Mouse (Mus musculus): ENCODE results near the gene Gtf2a1l. TPM values are rescaled to one million over a fixed set of nuclear protein-coding genes. Genes with fewer than 3 reads are reported as not detected.

Gene Gtf2a1l
- polyA plus RNA-seq, 1 experiment from 2014 or later = 0.53 TPM

GRCm38 (mm10) chr17:88652702-88653374 is 15.6 kb upstream of the Gtf2a1l start:
- WGBS = 20% methylated on average over 21 of the region's 21 CpGs
- H3K27me3 ChIP-seq = no peaks in the 10 kb centered on the region
- ATAC-seq (ENCODE audit: insufficient number of reproducible peaks, low FRiP score, low TSS enrichment, low read depth) = no peak
- 0 out of 2 replicates have a peak, but pooled peaks cover 5% of the 10 kb centered on the region for H3K4me1 ChIP-seq
- no peak overlapping the region for H3K9ac ChIP-seq
- H3K36me3 ChIP-seq = peaks cover 11% of the 10 kb centered on the region
- H3K27ac ChIP-seq (replicated peaks) = no peak overlapping the region
- no peak overlapping the region for H3K4me3 ChIP-seq (replicated peaks)
- H3K9me3 ChIP-seq (replicated peaks) = no peaks in the 10 kb centered on the region
- H3K4me2 ChIP-seq (replicated peaks) = no peak overlapping the region

GRCm38 (mm10) chr17:88653375-88653769 is 15.1 kb upstream of the Gtf2a1l start:
- WGBS = 85% methylated on average over 4 of the region's 4 CpGs
- no peak for ATAC-seq (ENCODE audit: insufficient number of reproducible peaks, low FRiP score, low TSS enrichment, low read depth)
- Histone ChIP-seq H3K4me1 (0 out of 2 replicates have a peak, but pooled peaks cover 5% of the 10 kb centered on the region), H3K27ac (replicated peaks) (no peak overlapping the region), H3K4me3 (replicated peaks) (no peak overlapping the region), H3K9ac (no peak overlapping the region), H3K27me3 (no peaks in the 10 kb centered on the region), H3K9me3 (replicated peaks) (no peaks in the 10 kb centered on the region), H3K4me2 (replicated peaks) (no peak overlapping the region), H3K36me3 (peaks cover 5% of the 10 kb centered on the region)

GRCm38 (mm10) chr17:88658510-88658909 is 9.9 kb upstream of the Gtf2a1l start:
- Histone ChIP-seq H3K4me3 (replicated peaks) (no peak overlapping the region), H3K27me3 (no peaks in the 10 kb centered on the region), H3K9me3 (replicated peaks) (no peaks in the 10 kb centered on the region), H3K4me2 (replicated peaks) (no peak overlapping the region), H3K4me1 (no peaks in the 10 kb centered on the region), H3K9ac (no peak overlapping the region), H3K27ac (replicated peaks) (no peak overlapping the region), H3K36me3 (no peaks in the 10 kb centered on the region)
- 84% methylated on average over 6 of the region's 6 CpGs for WGBS
- no peak for ATAC-seq (ENCODE audit: insufficient number of reproducible peaks, low FRiP score, low TSS enrichment, low read depth)

- no peak overlapping the region for H3K9ac ChIP-seq
- H3K27me3 ChIP-seq = no peaks in the 10 kb centered on the region
- 56% methylated on average over 2 of the region's 2 CpGs for WGBS
- H3K27ac ChIP-seq (replicated peaks) = no peak overlapping the region
- no peak overlapping the region for H3K4me3 ChIP-seq (replicated peaks)
- no peak overlapping the region for H3K4me2 ChIP-seq (replicated peaks)
- no peaks in the 10 kb centered on the region for H3K36me3 ChIP-seq
- 0 out of 2 replicates have a peak, but pooled peaks cover 6% of the 10 kb centered on the region for H3K4me1 ChIP-seq
- ATAC-seq (ENCODE audit: insufficient number of reproducible peaks, low FRiP score, low TSS enrichment, low read depth) = no peak
- no peaks in the 10 kb centered on the region for H3K9me3 ChIP-seq (replicated peaks)
Measured at GRCm38 (mm10) chr17:88666076-88666475, 2.4 kb upstream of the Gtf2a1l start.

- Histone ChIP-seq H3K36me3 (no peaks in the 10 kb centered on the region), H3K9ac (no peak overlapping the region), H3K27ac (replicated peaks) (no peak overlapping the region), H3K9me3 (replicated peaks) (no peaks in the 10 kb centered on the region), H3K4me1 (0 out of 2 replicates have a peak, but pooled peaks cover 6% of the 10 kb centered on the region), H3K4me3 (replicated peaks) (no peak overlapping the region), H3K4me2 (replicated peaks) (no peak overlapping the region), H3K27me3 (no peaks in the 10 kb centered on the region)
- ATAC-seq (ENCODE audit: insufficient number of reproducible peaks, low FRiP score, low TSS enrichment, low read depth) = no peak
- 29% methylated on average over 2 of the region's 2 CpGs for WGBS
Measured at GRCm38 (mm10) chr17:88669921-88670320, 1.5 kb downstream of the Gtf2a1l start.

GRCm38 (mm10) chr17:88670800-88671199 is 2.3 kb downstream of the Gtf2a1l start:
- no peak for ATAC-seq (ENCODE audit: insufficient number of reproducible peaks, low FRiP score, low TSS enrichment, low read depth)
- H3K9me3 ChIP-seq (replicated peaks) = no peaks in the 10 kb centered on the region

GRCm38 (mm10) chr17:88675310-88676309 is 7.2 kb downstream of the Gtf2a1l start:
- Histone ChIP-seq H3K9ac (no peak overlapping the region), H3K4me2 (replicated peaks) (no peak overlapping the region), H3K27me3 (no peaks in the 10 kb centered on the region), H3K36me3 (no peaks in the 10 kb centered on the region), H3K9me3 (replicated peaks) (no peaks in the 10 kb centered on the region), H3K4me3 (replicated peaks) (no peak overlapping the region), H3K4me1 (no peaks in the 10 kb centered on the region), H3K27ac (replicated peaks) (no peak overlapping the region)
- 91% methylated on average over 23 of the region's 23 CpGs for WGBS
- no peak for ATAC-seq (ENCODE audit: insufficient number of reproducible peaks, low FRiP score, low TSS enrichment, low read depth)

More at GRCm38 (mm10) chr17:88670800-88671199, 2.3 kb downstream of the Gtf2a1l start:
- 0 out of 2 replicates have a peak, but pooled peaks cover 6% of the 10 kb centered on the region for H3K4me1 ChIP-seq
- no peaks in the 10 kb centered on the region for H3K36me3 ChIP-seq
- no peak overlapping the region for H3K4me2 ChIP-seq (replicated peaks)
- H3K9ac ChIP-seq = no peak overlapping the region
- no peak overlapping the region for H3K4me3 ChIP-seq (replicated peaks)
- H3K27ac ChIP-seq (replicated peaks) = no peak overlapping the region
- WGBS = 22% methylated on average over 4 of the region's 4 CpGs
- H3K27me3 ChIP-seq = no peaks in the 10 kb centered on the region

GRCm38 (mm10) chr17:88688226-88688625 is 19.8 kb downstream of the Gtf2a1l start:
- Histone ChIP-seq H3K9me3 (replicated peaks) (no peaks in the 10 kb centered on the region), H3K36me3 (no peaks in the 10 kb centered on the region), H3K27me3 (no peaks in the 10 kb centered on the region), H3K9ac (no peak overlapping the region), H3K4me3 (replicated peaks) (no peak overlapping the region), H3K4me1 (no peaks in the 10 kb centered on the region), H3K4me2 (replicated peaks) (no peak overlapping the region), H3K27ac (replicated peaks) (no peak overlapping the region)
- ATAC-seq (ENCODE audit: insufficient number of reproducible peaks, low FRiP score, low TSS enrichment, low read depth) = no peak
- 50% methylated on average over 11 of the region's 11 CpGs for WGBS

- H3K9ac ChIP-seq = no peak overlapping the region
- H3K36me3 ChIP-seq = no peaks in the 10 kb centered on the region
- H3K27me3 ChIP-seq = no peaks in the 10 kb centered on the region
- no peaks in the 10 kb centered on the region for H3K9me3 ChIP-seq (replicated peaks)
- H3K4me1 ChIP-seq = peaks cover 11% of the 10 kb centered on the region; the same call in 1 of the 2 replicates
- no peak overlapping the region for H3K4me3 ChIP-seq (replicated peaks)
- 30% methylated on average over 9 of the region's 9 CpGs for WGBS
- H3K27ac ChIP-seq (replicated peaks) = peak overlapping the region; percentile 73
- peak; percentile 69 for ATAC-seq (ENCODE audit: insufficient number of reproducible peaks, low FRiP score, low TSS enrichment, low read depth)
- H3K4me2 ChIP-seq (replicated peaks) = peak overlapping the region; percentile 17; the same call in 1 of the 2 replicates
Measured at GRCm38 (mm10) chr17:88696656-88697333, 28.3 kb downstream of the Gtf2a1l start.

- Histone ChIP-seq H3K27me3 (no peaks in the 10 kb centered on the region), H3K9me3 (replicated peaks) (no peaks in the 10 kb centered on the region), H3K36me3 (no peaks in the 10 kb centered on the region), H3K4me3 (replicated peaks) (no peak overlapping the region), H3K9ac (no peak overlapping the region), H3K4me2 (replicated peaks) (no peak overlapping the region), H3K4me1 (peaks cover 11% of the 10 kb centered on the region; the same call in 1 of the 2 replicates), H3K27ac (replicated peaks) (no peak overlapping the region)
- ATAC-seq (ENCODE audit: insufficient number of reproducible peaks, low FRiP score, low TSS enrichment, low read depth) = no peak
Measured at GRCm38 (mm10) chr17:88700901-88701300, 32.4 kb downstream of the Gtf2a1l start.

- ATAC-seq (ENCODE audit: insufficient number of reproducible peaks, low FRiP score, low TSS enrichment, low read depth) = no peak
- Histone ChIP-seq H3K36me3 (no peaks in the 10 kb centered on the region), H3K27me3 (no peaks in the 10 kb centered on the region), H3K4me1 (no peaks in the 10 kb centered on the region), H3K9me3 (replicated peaks) (no peaks in the 10 kb centered on the region), H3K4me2 (replicated peaks) (no peak overlapping the region), H3K27ac (replicated peaks) (no peak overlapping the region), H3K9ac (no peak overlapping the region), H3K4me3 (replicated peaks) (no peak overlapping the region)
- 16% methylated on average over 6 of the region's 6 CpGs for WGBS
Measured at GRCm38 (mm10) chr17:88702345-88702744, 33.9 kb downstream of the Gtf2a1l start.
